23 mouse cellular contexts compared by ENCODE assay signal in the genomic region with DNA sequence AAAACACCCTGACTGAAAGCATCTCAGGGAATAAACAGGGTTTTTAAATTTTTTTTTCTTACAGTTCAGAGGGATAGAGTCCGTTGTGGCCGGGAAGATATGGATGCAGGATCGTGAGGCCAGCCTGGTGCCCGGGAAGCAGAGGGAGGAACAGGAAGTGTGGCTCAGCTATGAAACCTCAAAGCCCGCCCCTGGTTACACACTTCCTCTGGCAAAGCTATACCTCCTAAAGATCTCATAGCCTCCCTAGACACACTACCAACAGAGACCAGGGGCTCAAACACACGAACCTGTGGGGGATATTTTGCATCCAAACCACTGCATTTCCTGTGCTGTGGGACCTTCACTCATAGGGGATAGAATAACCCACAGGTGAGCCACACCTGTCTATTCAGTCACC. TPM values are rescaled to one million over a fixed set of nuclear protein-coding genes. Genes with fewer than 3 reads are reported as not detected.
DNase-seq lines count a peak whose midpoint lies in the region; TF ChIP-seq lines count a peak whose summit lies in the region.
"Had no signal": no experiment of that assay in that cellular context is flagged by ENCODE, and none has a peak within 500 bp of the region (broad histone marks: within the 10 kb centered on the region; RNA-seq: fewer than 3 reads in every experiment).

No protein-coding gene starts in this region.

- TF ChIP-seq POLR2A in myocyte (IDR thresholded peaks at IDR 0.05; ENCODE audit: insufficient read length, low read depth), result no peak

- H3K4me3 ChIP-seq in myocyte, result no peak overlapping the region
- H3K4me3 ChIP-seq: forebrain, embryonic 10.5 days; gastrocnemius, adult 2 months; heart, adult 2 months; heart, embryonic 10.5 days; hindbrain, embryonic 12.5 days; hindbrain, embryonic 15.5 days; intestine, embryonic 15.5 days had no signal

- no peak overlapping the region for H3ac ChIP-seq in myocyte (ENCODE audit: control insufficient read depth, insufficient read length)

- H3K4me2 ChIP-seq in myocyte (ENCODE audit: low read depth), result peak overlapping the region; percentile 24
- H3K4me2 ChIP-seq: hindbrain, embryonic 12.5 days; hindbrain, embryonic 15.5 days; intestine, embryonic 15.5 days had no signal

- H3K36me3 ChIP-seq in myocyte (ENCODE audit: control insufficient read depth, insufficient read depth), result no peaks in the 10 kb centered on the region
- H3K36me3 ChIP-seq: forebrain, embryonic 10.5 days; heart, embryonic 10.5 days; hindbrain, embryonic 12.5 days; hindbrain, embryonic 15.5 days; intestine, embryonic 15.5 days had no signal

- no peaks in the 10 kb centered on the region for H3K27me3 ChIP-seq in myocyte (ENCODE audit: control insufficient read depth, insufficient read depth, insufficient read length)
- H3K27me3 ChIP-seq: hindbrain, embryonic 12.5 days; hindbrain, embryonic 15.5 days; intestine, embryonic 15.5 days had no signal

- H3K79me2 ChIP-seq in myocyte (ENCODE audit: control insufficient read depth, insufficient read depth), result no peaks in the 10 kb centered on the region

- DNase-seq in A20 (ENCODE audit: low read depth, low spot score) (peak; percentile 7), NIH3T3 (ENCODE audit: low read depth) (peak; percentile 15)
- DNase-seq in induced T-regulatory cell, adult 2 months (ENCODE audit: low read depth), result peak; percentile 12
- no peak for DNase-seq in cerebellum, adult 11 months
- DNase-seq in thymus, postnatal 10 days (ENCODE audit: low spot score in 2 of 2), result no peak
- no peak for DNase-seq in lung, postnatal 36 days
- DNase-seq: adrenal gland, adult 8-10 months; adrenal gland, postnatal 36 days; cerebellum, adult 11-12 months; cerebellum, adult 8-10 months; cerebellum, postnatal 10 days; cerebellum, postnatal 36 days; forebrain, postnatal 0 days; gastrocnemius, adult 2 months; gastrocnemius, postnatal 25 days; heart, adult 2 months; kidney, adult 11 months had no signal

TF ChIP-seq in myocyte, 11 proteins besides CTCF, POLR2A, EP300 and RAD21:
- TF ChIP-seq POLR2AphosphoS2 (IDR thresholded peaks at IDR 0.05; ENCODE audit: insufficient read length, low read depth) (no peak), REST (IDR thresholded peaks at IDR 0.05; ENCODE audit: insufficient read depth, insufficient read length) (no peak)
TF ChIP-seq in myocyte: peak in this region for 0.

RNA-seq across cellular contexts. Expression of a gene that starts 7.9 kb away (rescaled TPM):
- 0.02 TPM for polyA plus RNA-seq in myocyte (2012; fragmentation: generic; extraction: Trizol)

Comparison
In these comparisons a context has a peak if more than half of its experiments do, and no peak if none do; other contexts are left out.
1. DNase-seq: peak in A20 (single experiment), NIH3T3 (single experiment) and induced T-regulatory cell, adult 2 months (single experiment); none in cerebellum, adult 11 months (single experiment), thymus, postnatal 10 days (0 of 2) and lung, postnatal 36 days (single experiment).